Mouse (Mus musculus) layer of hippocampus, postnatal 25 days (tissue): Measurements from ENCODE around the gene Cacna1d. TPM values are rescaled to one million over a fixed set of nuclear protein-coding genes. Genes with fewer than 3 reads are reported as not detected.

Source experiments
- DNase-seq, 2 experiments: peaks; one replicate each; pipeline ENCODE4 v3.0.0; 2022; ENCODE audit warnings: mixed read lengths in 2 of 2, low spot score in 1 of 2; ENCODE audit errors: extremely low spot score in 1 of 2
- total RNA-seq, 2 experiments: library from RNA; stranded (reverse); gene quantifications; 2 replicates each; pipeline ENCODE4 v1.2.3; 2021

Cacna1d gene
- 10 to 100 TPM; 35.9 to 53.8 TPM for total RNA-seq

- DNase-seq = no peak
Observed at GRCm38 (mm10) chr14:30491342-30491741, at the start of gene Cacna1d. TSS of gene Cacna1d (minus strand) at chr14:30491455.

GRCm38 (mm10) chr14:30533780-30534450 lies 42.7 kb upstream of the Cacna1d start:
- no peak for DNase-seq

- DNase-seq = no peak
Observed at GRCm38 (mm10) chr14:30531896-30532295, 40.6 kb upstream of the Cacna1d start.

GRCm38 (mm10) chr14:30531431-30531830 lies 40.2 kb upstream of the Cacna1d start:
- DNase-seq = no peak

- no peak for DNase-seq
Observed at GRCm38 (mm10) chr14:30530726-30531269, 39.5 kb upstream of the Cacna1d start.

- DNase-seq = no peak
Observed at GRCm38 (mm10) chr14:30529454-30529853, 38.2 kb upstream of the Cacna1d start.

- no peak for DNase-seq
Observed at GRCm38 (mm10) chr14:30528961-30529360, 37.7 kb upstream of the Cacna1d start.

GRCm38 (mm10) chr14:30528392-30528791 lies 37.1 kb upstream of the Cacna1d start:
- no peak for DNase-seq

GRCm38 (mm10) chr14:30523356-30523755 lies 32.1 kb upstream of the Cacna1d start:
- DNase-seq = no peak

- no peak for DNase-seq
Observed at GRCm38 (mm10) chr14:30519323-30519722, 28.1 kb upstream of the Cacna1d start.

GRCm38 (mm10) chr14:30515931-30516723 lies 24.9 kb upstream of the Cacna1d start:
- no peak for DNase-seq

- no peak for DNase-seq
Observed at GRCm38 (mm10) chr14:30512896-30513295, 21.6 kb upstream of the Cacna1d start.

- no peak for DNase-seq
Observed at GRCm38 (mm10) chr14:30510214-30510763, 19.0 kb upstream of the Cacna1d start.

GRCm38 (mm10) chr14:30504990-30505389 lies 13.7 kb upstream of the Cacna1d start:
- DNase-seq = no peak

GRCm38 (mm10) chr14:30498202-30498601 lies 6.9 kb upstream of the Cacna1d start:
- DNase-seq = no peak

GRCm38 (mm10) chr14:30494998-30495397 lies 3.7 kb upstream of the Cacna1d start:
- no peak for DNase-seq

- DNase-seq = no peak
Observed at GRCm38 (mm10) chr14:30493276-30493675, 2.0 kb upstream of the Cacna1d start.

GRCm38 (mm10) chr14:30479361-30479948 lies 11.8 kb downstream of the Cacna1d start, which contains the start of gene Dcp1a:
TSS of gene Dcp1a (plus strand) at chr14:30479535.
- peak; percentile 87 to 90 for DNase-seq

GRCm38 (mm10) chr14:30474416-30474815 lies 16.8 kb downstream of the Cacna1d start:
- no peak for DNase-seq

GRCm38 (mm10) chr14:30473605-30474004 lies 17.6 kb downstream of the Cacna1d start:
- DNase-seq = no peak

GRCm38 (mm10) chr14:30463312-30463711 lies 27.9 kb downstream of the Cacna1d start:
- DNase-seq = no peak
